Mouse (Mus musculus) intestine, postnatal 0 days (tissue): ENCODE results near the gene Cyp17a1. TPM values are rescaled to one million over a fixed set of nuclear protein-coding genes. Genes with fewer than 3 reads are reported as not detected.

Source experiments
- ATAC-seq: fragments of 200-750 bp; cut with Nextera tagmentation; 2 replicates; pipeline ENCODE4 v1.8.0; 2017; ENCODE audit warnings: mild to moderate bottlenecking, moderate TSS enrichment, moderate library complexity
- H3K27ac ChIP-seq: fragments of 300-500 bp; sonication (generic); 2 replicates; pipeline ENCODE4 v1.5.1; 2014; ENCODE audit warnings: mild to moderate bottlenecking, low read depth, low read length, moderate library complexity
- H3K27me3 ChIP-seq: fragments of 300-500 bp; sonication (generic); replicated peaks from 2 replicates; pipeline ENCODE4 v1.6.1; 2014; ENCODE audit warnings: low read length, mixed read lengths; ENCODE audit not compliant: control insufficient read depth, insufficient read depth
- H3K36me3 ChIP-seq: fragments of 300-500 bp; sonication (generic); 2 replicates; pipeline ENCODE4 v1.6.1; 2014; ENCODE audit warnings: mild to moderate bottlenecking, moderate library complexity; ENCODE audit not compliant: control insufficient read depth, insufficient read depth
- H3K4me1 ChIP-seq: fragments of 300-500 bp; sonication (generic); replicated peaks from 2 replicates; pipeline ENCODE4 v1.6.1; 2014; ENCODE audit warnings: antibody characterized with exemption, low read length, mixed read lengths; ENCODE audit not compliant: control insufficient read depth, insufficient read depth
- H3K4me2 ChIP-seq: fragments of 300-500 bp; sonication (generic); replicated peaks from 2 replicates; pipeline ENCODE4 v1.6.1; 2014; ENCODE audit warnings: low read depth, mild to moderate bottlenecking, moderate library complexity
- H3K4me3 ChIP-seq: fragments of 300-500 bp; sonication (generic); 2 replicates; pipeline ENCODE4 v1.5.1; 2014; ENCODE audit warnings: low read depth, low read length
- H3K9ac ChIP-seq: fragments of 300-500 bp; sonication (generic); 2 replicates; pipeline ENCODE4 v1.6.1; 2014; ENCODE audit warnings: mild to moderate bottlenecking, low read depth, low read length
- H3K9me3 ChIP-seq: fragments of 300-500 bp; sonication (generic); 2 replicates; pipeline ENCODE4 v1.6.1; 2016; ENCODE audit warnings: mixed run types; ENCODE audit not compliant: control insufficient read depth
- CTCF ChIP-seq: sonication (generic); IDR thresholded peaks from 2 replicates; pipeline ENCODE4 v1.5.1; 2016; ENCODE audit warnings: low read depth, mild to moderate bottlenecking, control low read depth, antibody characterized with exemption, moderate library complexity
- WGBS: fragments of 180-500 bp; shearing (Covaris S2); extraction: QIAGEN DNeasy Blood & Tissue Kit; methylation state at CpG from one replicate; pipeline ENCODE4 v1.1.7; 2014; 5-methylcytosine and 5-hydroxymethylcytosine counted together
- polyA plus RNA-seq: library from polyadenylated mRNA; unstranded; fragments of >200 nt; fragmentation: Nextera tagmentation; extraction: Ambion mirVana; gene quantifications from 2 replicates; pipeline ENCODE4 v1.2.1, GENCODE M21; 2015

The Cyp17a1 gene
- polyA plus RNA-seq, 1 experiment from 2014 or later = not detected

DNA sequence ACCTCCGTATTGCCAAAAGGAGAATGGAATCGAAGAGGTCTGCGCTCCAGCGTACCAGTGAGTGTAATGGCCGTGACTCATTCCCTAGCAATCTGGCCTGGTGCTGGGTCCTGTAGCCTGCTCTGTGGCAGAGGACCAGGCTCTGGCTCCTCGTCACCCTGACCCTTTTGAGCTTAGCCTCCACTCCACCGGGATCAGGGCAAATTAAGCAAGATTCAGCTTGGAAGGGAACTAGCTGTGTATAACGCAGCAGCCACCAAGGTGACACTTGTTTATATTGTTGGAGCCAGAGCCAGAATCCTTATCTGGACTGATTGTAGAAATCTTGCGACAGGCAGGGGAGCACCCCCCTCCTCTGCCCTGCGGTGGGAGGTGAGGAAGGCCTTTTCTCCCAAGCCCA is 44.6 kb downstream of the Cyp17a1 start:
- peaks cover 4% of the 10 kb centered on the region; the same call in 1 of the 2 replicates for H3K36me3 ChIP-seq
- no peak overlapping the region for H3K4me3 ChIP-seq
- H3K4me1 ChIP-seq = no peaks in the 10 kb centered on the region
- H3K9ac ChIP-seq = no peak overlapping the region
- no peak overlapping the region for H3K4me2 ChIP-seq
- H3K27me3 ChIP-seq = no peaks in the 10 kb centered on the region
- ATAC-seq = no peak
- no peak overlapping the region for H3K27ac ChIP-seq
- 64% methylated on average over 10 of the region's 10 CpGs for WGBS
- no peaks in the 10 kb centered on the region for H3K9me3 ChIP-seq
- TF ChIP-seq CTCF = no peak

DNA sequence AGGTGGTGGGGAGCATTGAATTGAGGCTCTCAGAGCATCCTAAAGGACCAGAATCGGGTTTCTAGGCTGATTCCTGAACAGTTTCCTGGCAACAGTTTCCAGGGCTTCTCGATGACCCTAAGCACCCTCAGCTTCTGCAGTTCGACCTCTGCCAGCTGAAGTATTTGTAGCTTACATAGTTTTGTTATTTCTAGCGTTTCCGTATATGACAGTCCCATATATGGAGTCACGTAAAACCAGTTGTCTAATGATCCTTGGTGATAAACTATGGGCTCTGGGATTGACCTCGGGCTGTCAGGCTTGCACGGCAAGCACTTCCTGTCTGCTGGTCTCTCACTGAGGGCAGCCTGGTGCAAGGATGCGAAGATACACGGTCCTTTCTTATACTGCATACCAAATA is 47.5 kb downstream of the Cyp17a1 start:
- Histone ChIP-seq H3K4me2 (no peak overlapping the region), H3K4me1 (no peaks in the 10 kb centered on the region), H3K9me3 (no peaks in the 10 kb centered on the region), H3K27me3 (no peaks in the 10 kb centered on the region), H3K9ac (no peak overlapping the region), H3K4me3 (no peak overlapping the region), H3K27ac (no peak overlapping the region), H3K36me3 (no peaks in the 10 kb centered on the region)
- ATAC-seq = no peak
- 57% methylated on average over 10 of the region's 10 CpGs for WGBS
- no peak for TF ChIP-seq CTCF

DNA sequence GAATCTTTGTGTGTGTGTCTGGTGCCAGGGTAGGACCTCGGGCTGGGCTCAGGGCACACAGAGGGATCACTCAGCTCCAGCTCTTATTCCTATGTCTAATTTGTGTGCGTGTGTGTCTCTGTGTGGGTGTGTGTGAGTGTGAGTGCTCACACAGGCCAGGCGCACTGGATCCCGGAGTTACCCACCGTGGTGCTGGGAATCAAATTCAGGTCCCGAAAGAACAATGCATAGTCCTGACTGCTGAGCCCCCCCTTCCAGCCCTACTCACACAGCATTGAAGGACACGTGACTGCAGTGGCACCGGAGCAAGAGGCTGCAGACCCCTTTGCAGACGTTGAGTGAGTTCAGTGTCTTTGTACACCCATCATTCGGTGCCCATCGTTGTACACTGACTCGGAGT is 48.0 kb downstream of the Cyp17a1 start:
- no peak overlapping the region; the same call in 1 of the 2 replicates for H3K27ac ChIP-seq
- no peaks in the 10 kb centered on the region for H3K4me1 ChIP-seq
- ATAC-seq = no peak
- no peaks in the 10 kb centered on the region for H3K27me3 ChIP-seq
- H3K36me3 ChIP-seq = no peaks in the 10 kb centered on the region
- no peaks in the 10 kb centered on the region for H3K9me3 ChIP-seq
- no peak for TF ChIP-seq CTCF
- no peak overlapping the region for H3K9ac ChIP-seq
- no peak overlapping the region for H3K4me3 ChIP-seq
- no peak overlapping the region for H3K4me2 ChIP-seq
- 90% methylated on average over 12 of the region's 12 CpGs for WGBS

DNA sequence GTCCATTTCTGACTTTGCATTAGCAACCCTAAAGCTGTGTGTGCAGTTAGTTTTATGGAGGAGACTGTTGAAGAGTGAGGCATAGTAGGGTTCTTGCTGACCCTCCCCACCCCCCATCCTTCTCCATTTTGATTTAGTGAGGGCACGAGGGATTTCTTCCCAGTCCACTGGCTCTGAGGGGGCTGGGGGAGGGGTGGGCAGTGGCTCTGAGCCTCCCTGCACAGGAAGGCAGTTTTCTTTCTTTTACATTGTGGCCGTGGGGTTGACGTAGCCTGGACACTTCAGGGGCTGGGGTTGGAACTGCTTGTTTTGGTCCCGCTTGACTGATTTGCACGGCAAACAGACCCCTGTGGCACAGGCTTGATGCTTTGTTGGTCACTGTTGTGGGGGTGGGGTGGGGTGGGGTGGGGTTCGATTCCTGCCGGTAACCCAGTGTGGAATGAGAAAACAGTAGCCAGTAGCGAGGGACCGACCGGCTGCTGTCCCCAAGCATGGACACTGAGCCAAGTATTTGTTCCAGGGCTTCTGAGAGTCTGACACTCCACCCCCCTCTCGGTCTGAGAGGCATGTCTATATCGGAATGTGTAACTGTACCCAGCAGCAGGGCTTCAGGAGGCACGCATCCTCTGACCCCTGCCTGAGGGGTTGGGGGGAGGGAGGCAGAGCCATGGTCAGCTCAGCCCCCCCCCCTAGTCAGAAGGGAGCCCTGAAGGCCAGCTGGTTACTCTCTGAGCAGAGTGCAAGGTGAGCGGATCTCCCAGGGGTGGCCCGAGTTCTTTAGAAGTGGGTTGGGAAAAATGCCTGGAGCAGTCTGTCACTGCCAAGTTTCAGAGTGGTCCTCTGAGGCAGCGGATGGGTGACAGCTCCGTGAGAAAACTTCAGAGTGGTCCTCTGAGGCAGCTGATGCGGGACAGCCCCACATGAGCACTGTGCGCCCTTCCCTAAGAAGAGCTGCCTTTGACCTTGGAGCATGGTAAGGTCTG is 48.9 kb downstream of the Cyp17a1 start:
- WGBS = 46% methylated on average over 19 of the region's 19 CpGs
- ATAC-seq = no peak
- H3K27ac ChIP-seq = peak overlapping the region; percentile 21; the same call in 1 of the 2 replicates
- H3K4me2 ChIP-seq = peak overlapping the region; percentile 58
- H3K4me3 ChIP-seq = peak overlapping the region; percentile 30
- TF ChIP-seq CTCF = no peak
- H3K4me1 ChIP-seq = no peaks in the 10 kb centered on the region
- H3K36me3 ChIP-seq = no peaks in the 10 kb centered on the region
- H3K9ac ChIP-seq = peak overlapping the region; percentile 40; the same call in 1 of the 2 replicates
- no peaks in the 10 kb centered on the region for H3K9me3 ChIP-seq
- H3K27me3 ChIP-seq = no peaks in the 10 kb centered on the region

DNA sequence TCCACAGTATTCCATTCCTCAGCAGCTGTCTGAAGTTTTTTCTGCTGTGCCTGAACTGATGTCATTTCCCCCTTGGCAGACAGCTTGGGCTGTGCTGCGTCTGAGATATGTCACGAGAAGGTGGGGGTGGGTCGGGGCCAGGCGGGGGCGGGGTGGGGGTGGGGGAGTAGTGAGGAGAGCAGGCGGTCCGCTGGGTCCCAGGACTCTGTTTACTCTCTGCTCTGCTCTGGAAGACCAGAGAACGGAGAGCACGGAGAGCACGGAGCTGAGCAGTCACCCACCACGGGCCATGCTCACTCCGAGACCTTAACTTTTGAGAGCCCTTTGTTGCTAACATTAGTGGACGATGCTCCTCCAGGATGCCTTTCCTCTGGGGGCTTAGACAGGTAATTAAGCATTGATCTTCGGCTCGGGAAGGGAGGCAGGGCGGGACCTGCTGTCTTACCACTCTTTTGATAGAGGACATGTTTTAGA is 49.7 kb downstream of the Cyp17a1 start:
- peak overlapping the region; percentile 21 for H3K27ac ChIP-seq
- H3K36me3 ChIP-seq = no peaks in the 10 kb centered on the region; the same call in 1 of the 2 replicates
- no peak for TF ChIP-seq CTCF
- H3K9ac ChIP-seq = peak overlapping the region; percentile 40
- H3K9me3 ChIP-seq = no peaks in the 10 kb centered on the region
- H3K4me2 ChIP-seq = peak overlapping the region; percentile 58
- peak overlapping the region; percentile 30 for H3K4me3 ChIP-seq
- ATAC-seq = peak; percentile 14; the same call in 1 of the 2 replicates
- 18% methylated on average over 16 of the region's 16 CpGs for WGBS
- no peaks in the 10 kb centered on the region for H3K4me1 ChIP-seq
- no peaks in the 10 kb centered on the region for H3K27me3 ChIP-seq

DNA sequence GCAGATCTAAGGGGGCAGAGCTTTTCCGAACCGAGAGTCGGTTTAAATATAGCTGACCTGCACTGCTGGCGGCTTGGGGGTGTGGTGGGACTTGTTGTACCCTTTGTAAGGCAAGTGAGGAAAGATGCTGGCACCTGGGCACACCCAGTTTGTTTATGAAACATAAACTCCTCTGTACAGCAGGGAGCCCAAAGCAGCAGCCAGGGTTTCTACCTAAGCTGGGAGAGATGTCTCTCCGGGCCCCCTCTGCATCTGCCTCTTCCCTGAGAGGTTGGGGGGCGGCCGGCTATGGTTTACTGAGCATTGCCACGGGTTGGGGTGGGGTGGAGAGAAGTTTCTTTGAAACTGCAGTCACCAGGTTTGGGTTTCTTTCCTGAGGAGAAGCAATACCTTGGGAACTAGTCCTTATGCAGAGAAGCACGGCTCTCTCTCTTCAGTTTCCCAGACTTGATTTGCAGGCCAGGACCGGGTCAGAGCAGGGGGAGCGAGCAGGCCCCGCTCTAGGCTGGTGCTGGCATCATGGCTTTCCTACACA is 50.2 kb downstream of the Cyp17a1 start:
- no peaks in the 10 kb centered on the region for H3K27me3 ChIP-seq
- WGBS = 40% methylated on average over 12 of the region's 12 CpGs
- no peak for ATAC-seq
- H3K4me3 ChIP-seq = no peak overlapping the region
- H3K9me3 ChIP-seq = no peaks in the 10 kb centered on the region
- H3K4me1 ChIP-seq = no peaks in the 10 kb centered on the region
- H3K36me3 ChIP-seq = no peaks in the 10 kb centered on the region; the same call in 1 of the 2 replicates
- peak overlapping the region; percentile 37; the same call in 1 of the 2 replicates for H3K4me2 ChIP-seq
- H3K27ac ChIP-seq = peak overlapping the region; percentile 28
- H3K9ac ChIP-seq = no peak overlapping the region
- TF ChIP-seq CTCF = no peak
